Mouse (Mus musculus) thymus, adult 2 months (tissue): ENCODE data around the gene Pkhd1.
"Not testable (repeated sequence)": the region's sequence is repeated elsewhere in the genome, so short reads cannot be mapped to it uniquely, and the experiment has no call there.

Experiments
- CTCF ChIP-seq: fragments of 200-500 bp; IDR thresholded peaks from 2 replicates; pipeline ENCODE4 v1.5.1; 2012; ENCODE audit warnings: mild to moderate bottlenecking, control low read depth, low read length, moderate library complexity, borderline replicate concordance; ENCODE audit not compliant: control insufficient read depth, poor library complexity, insufficient read depth; ENCODE audit errors: extremely low read depth
- POLR2A ChIP-seq: fragments of 200-500 bp; IDR thresholded peaks from 2 replicates; pipeline ENCODE4 v1.6.1; 2012; ENCODE audit warnings: mild to moderate bottlenecking, low read length, control low read depth, moderate library complexity; ENCODE audit not compliant: control insufficient read depth, poor library complexity, insufficient read depth; ENCODE audit errors: extremely low read depth

DNA sequence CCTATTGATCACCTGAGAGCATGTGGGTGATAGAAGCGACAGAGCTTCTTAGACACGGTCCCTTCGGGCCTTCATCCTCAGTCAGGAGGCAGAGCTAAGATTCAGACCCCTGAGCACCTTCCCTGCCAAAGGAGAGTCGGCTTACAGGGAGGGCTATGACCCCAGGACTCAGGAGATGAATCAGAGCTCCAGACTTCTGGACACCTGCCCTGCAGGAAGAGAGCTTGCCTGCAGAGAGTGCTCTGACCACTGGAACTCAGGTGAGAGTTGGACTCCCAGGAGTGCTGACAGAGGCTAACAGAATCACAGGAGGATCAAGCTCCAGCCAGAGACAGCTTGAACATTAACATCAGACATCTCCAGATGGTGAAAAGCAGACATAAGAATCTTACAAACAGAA, 467.2 kb downstream of the Pkhd1 start:
- not testable (repeated sequence) for TF ChIP-seq CTCF, POLR2A
